Mouse (Mus musculus) mouse embryonic stem cell (cell line): Measurements from ENCODE around the gene Brip1.

ENCODE experiments used
- in situ Hi-C, 2 experiments: fragments of 300-500 bp; cut with MboI; formaldehyde crosslinking; loops; 1 replicate in 1 of 2; 3 replicates in 1 of 2; pipeline ENCODE4 v1.14.3; 2019 to 2020; ENCODE audit warnings: low sequenced_read_pairs in 2 of 2, low pct_unique_long_range_greater_than_20kb in 1 of 2, mixed read lengths in 1 of 2; ENCODE audit not compliant: unreplicated experiment in 1 of 2

The Brip1 gene

DNA sequence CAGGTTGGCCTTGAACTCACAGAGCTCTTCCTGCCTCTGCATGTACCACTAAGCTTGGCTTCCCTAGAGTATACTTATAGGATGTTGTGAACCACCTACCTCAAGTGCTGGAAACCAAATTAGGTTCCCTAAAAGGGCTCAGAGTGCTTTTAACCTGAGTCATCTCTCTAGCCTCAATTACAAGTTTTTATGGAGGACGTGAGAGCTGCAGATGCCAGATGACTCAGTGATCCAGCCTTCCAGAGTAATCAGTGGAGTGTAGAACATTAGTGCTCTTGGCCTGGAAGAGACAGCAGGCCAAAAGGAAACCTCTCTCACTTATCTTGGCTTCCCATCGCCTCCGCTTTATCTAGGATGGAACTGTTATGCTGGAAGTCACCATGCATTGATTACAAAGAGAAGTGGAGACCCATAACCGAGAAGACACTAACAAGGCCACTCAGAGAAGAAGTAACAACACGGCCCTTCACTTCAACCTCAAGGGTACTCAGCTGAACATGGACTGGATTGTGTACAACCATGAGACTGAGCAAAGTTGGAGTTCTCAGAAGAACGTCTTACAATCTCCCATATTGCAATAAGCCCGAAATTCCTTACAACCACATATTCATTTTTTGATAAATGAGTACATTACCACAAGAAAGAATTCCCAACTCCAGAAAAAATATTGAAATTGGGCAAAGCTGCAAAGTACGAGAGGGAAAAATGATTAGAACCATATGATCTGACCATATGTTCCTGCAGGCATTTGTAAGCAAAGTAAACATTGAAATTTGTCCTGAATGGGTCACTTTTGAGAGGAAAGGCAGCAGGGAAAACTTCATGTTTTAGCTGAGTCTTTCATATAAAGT is 150.3 kb downstream of the Brip1 start:
- in situ Hi-C loops = no loop called here

DNA sequence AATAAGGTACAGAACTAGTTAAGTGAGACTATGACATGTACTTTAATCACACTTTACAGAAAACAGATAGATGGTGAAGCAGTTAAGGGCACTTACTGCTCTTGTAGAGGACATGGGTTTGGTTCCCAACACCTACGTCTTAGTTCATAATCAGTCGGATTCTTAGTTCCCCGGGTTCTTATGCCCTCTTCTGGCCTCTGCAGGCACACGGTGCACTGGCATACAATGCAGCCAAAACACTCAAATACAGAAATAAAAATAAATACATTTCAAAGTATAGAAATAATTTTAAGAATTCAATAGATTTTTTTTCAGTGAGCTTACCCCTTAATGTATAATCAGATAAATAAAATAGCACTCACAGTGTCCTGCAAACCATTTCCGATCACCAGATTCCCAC is 161.0 kb downstream of the Brip1 start:
- in situ Hi-C loops = no loop called here

DNA sequence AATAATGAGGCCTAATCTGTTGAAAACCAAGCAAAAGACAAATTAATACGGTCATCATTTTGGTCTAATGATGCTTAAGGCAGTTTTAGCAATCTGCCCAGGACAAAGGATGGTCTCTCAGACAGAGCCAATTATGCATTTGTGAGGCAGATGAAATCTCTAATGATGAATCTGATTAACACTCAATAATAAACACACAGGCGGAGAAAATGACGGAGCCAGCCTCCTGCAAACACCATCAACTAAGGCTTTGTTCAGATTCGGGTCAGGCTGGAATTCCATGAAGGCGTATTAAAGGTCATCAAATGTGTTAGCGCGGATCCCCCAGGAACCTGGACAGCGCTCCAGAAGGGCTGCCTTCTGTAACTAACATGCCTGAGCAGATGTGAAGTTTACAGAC is 161.6 kb downstream of the Brip1 start:
- in situ Hi-C loops = no loop called here

DNA sequence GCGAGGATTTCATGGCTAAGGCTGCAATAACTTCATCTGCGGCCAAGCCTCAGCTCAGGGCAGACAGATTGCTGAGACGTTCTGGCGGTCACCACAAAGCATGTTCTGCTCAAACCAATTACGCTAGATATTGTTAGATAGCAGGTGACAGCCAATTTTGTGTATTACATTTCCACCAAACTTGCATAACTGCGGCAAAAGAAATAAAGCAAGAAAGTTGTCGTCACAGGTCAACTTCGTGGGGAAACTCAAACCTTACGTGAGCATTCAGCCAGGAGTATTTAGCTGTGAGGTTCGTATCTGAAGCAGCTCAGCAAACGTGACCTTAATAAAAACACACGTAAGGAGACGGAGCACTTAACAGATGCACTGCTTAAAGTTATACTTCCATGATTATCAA is 162.3 kb downstream of the Brip1 start:
- in situ Hi-C loops = no loop called here

DNA sequence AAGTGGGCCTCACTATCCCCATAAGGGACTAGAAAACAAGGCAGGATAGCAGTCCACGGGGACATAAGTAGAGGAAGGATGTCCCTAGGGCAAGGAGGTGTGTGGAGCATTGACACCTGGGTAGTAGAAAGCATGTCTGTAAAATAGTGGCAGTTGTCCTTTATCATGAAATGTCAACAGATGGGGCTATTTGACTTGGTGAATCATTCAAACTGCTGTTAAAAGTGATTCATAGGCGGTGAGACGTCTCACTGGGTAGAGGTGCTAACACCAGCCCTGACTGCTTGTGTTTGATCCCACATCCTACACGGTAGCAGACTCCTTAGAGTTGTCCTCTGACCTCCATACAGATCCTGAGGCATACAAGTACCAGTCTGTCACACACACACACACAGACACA is 168.1 kb downstream of the Brip1 start:
- in situ Hi-C loops = no loop called here

DNA sequence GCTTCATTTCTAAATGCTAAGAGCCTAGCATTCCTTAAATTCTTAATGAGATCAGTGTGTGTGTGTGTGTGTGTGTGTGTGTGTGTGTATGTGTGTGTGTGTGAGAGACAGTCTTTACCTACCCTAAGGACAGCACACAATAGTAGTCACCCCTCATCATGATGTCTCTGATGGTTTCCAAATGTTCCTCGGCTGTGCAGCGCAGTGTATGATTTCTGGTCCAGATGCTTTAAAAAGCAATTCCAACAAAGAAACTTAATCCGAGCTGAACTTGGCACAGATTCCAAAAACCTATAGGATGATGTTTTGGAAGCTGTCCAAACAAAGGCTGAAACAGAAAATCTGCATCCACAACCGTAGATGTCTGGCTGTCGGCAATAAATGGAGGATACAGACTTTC is 173.0 kb downstream of the Brip1 start:
- in situ Hi-C loops = no loop called here

DNA sequence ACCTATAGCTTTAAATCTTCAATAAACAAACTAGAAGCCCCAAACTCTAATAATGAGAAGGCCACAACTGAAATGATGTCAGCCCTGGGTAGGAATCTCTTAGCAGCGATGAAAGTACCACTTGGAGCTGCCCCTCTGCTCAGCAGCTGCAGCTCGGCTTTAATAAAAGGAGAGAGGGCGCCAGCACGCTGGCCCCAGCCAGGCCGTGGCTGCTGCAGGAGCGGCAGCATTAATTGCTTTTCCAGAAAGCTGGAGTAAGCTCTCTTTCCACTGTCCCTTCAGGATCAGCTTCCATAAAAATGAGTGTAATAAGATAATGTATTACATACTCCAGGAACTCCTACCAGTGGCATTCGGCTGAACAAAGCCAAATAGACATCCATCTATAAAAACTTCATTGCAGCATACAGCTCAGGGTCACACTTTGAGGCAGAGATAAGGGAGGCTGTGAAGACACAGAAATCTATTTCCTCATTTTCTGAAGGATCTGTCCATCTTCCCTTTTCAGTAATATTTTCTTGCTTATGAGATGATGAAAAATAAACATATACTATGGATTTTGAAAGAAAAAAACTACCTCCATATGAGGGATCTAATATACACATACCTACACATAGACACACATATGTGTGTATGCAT is 174.3 kb downstream of the Brip1 start:
- in situ Hi-C loops = no loop called here

DNA sequence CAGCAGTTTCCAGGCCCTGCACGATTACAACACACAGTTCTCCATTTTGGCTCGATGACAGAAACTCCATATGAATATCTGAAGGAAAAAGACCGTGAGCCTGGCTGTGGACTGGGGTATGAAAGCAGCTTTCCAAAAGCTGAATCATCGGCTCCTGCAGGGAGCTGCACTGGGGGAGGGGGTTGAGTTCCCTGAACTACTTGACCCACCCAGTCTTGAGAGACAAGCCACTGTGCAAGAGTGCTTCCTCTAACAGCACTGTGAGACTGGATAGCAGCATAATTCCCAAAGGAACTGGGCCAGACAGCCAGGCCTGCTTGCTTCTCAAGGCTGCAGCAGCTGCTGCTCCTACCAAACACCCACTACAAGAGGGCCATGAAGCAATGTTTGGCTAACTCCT is 178.6 kb downstream of the Brip1 start:
- in situ Hi-C loops = no loop called here

DNA sequence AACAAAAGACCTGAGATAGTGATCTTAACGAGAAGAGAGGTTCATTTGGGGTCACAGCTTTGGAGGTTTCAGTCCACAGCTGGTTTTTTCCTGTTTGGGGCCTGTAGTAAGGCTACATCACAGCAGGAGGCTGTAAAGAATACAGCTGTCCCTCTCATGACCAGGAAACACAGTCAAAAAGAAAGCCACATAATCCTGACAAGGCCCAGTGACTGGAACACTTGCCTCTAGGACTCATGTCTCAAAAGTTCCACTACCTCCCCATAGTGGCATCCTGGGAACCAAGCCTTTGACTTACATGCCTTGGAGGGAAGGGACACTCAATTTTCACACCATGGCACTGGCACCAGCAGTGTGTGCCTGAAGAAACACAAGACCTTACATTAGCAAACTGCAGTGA is 181.0 kb downstream of the Brip1 start:
- in situ Hi-C loops = no loop called here

DNA sequence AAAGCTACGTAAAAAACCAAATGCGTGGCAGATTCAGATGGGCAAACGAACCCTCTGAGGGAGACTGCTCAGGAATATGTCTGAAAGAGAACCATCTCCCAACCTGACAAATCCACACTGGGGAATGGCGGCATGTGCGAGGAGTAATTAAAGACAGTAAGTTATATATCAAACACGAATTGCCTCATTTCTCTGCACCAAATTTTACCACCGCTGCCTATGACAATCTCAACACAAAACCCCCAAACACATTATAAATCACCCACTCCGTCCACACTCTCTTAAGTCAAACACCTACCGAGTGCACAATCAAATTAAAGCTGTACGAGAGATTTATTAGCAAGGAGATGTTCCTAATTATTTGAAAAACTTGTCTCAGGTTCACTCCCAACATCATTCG is 184.8 kb downstream of the Brip1 start:
- in situ Hi-C loops = no loop called here

DNA sequence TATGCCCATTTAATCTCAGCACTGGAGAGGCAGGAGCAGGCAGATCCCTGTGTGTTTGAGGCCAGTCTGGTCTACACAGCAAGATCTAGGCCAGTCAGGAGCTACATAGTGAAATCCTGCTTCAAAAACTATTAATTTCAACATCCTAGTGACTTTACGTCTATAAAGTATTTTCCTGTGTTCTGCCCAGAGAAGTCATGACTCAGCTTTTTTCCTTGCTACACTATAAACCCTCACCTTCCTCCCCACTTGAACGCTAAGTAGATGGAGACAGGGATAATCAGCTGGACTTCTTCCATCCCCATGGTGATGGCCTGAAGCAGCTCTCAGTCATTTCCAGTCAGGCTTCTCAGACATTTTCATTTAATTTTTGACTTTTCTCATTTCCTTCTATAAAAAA is 187.9 kb downstream of the Brip1 start:
- in situ Hi-C loops = no loop called here

DNA sequence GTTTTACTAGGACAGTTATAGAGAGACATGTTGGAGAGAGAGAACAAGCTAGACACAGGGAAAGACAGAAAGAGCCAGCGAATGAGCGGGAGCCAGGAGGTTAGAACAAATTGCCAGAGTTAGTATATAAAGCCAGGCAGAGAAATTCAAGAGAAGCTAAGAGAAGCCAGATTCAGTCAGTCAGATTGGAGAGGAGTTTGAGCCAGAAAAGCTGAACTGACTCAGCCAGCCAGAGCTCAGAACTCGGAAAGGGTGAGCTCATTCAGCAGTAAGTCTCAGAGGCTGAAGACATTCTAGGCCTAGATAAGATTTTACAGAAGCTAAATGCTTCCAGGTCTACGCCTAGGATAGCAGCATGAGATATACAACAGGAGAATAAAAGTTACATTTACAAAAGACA is 190.5 kb downstream of the Brip1 start:
- in situ Hi-C loops = no loop called here

DNA sequence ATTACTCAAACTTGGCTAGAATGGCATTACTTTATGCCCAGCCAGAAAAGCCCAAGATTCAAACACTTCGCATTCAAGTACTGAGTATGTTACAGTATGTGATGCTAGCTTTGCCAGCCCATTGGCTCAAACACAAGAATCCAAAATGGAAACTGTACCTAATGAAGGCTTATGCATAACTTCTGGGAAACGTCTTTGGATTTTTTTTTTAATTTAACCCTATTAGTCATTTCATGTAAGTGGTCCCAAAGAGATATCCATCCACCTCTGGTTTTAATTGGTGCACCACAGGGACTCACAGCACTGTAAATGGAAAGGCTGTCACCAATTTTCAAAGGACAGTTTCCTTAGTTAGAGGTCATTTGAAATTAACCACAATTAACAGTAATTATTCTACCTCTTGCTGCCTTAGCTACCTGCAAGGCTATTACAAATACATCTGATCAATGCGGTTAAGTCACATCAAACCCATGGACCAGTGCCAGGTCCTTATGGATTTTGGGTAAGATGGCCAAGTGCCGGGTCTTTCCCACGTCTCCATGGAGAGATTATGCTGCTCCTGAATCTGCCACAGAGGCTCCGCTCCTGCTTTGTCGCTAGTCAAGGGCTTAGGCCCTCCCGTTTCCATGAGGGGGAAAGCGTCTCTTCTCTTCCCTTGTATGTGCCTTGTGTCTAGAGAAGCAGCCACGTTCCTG is 192.6 kb downstream of the Brip1 start:
- in situ Hi-C loops = no loop called here
